Mouse (Mus musculus) kidney, adult 8-10 months (tissue): Measurements from ENCODE around the gene Upk3a.

ENCODE experiments used
- DNase-seq, 2 experiments: peaks; one replicate each; pipeline ENCODE4 v3.0.0; 2022

Gene Upk3a

GRCm38 (mm10) chr15:85054098-85054497 is 37.2 kb downstream of the Upk3a start:
- DNase-seq: no peak

- no peak for DNase-seq
These were observed 38.2 kb downstream of the Upk3a start for GRCm38 (mm10) chr15:85055186-85055585.

GRCm38 (mm10) chr15:85063421-85063820 is 46.5 kb downstream of the Upk3a start:
- DNase-seq: no peak

- DNase-seq: peak; percentile 39 to 58
These were observed 53.6 kb downstream of the Upk3a start for GRCm38 (mm10) chr15:85070561-85070960.
